Mouse (Mus musculus) cerebellum, adult 11 months (tissue): ENCODE data around the gene Olfr1053.
"Not testable (repeated sequence)": the region's sequence is repeated elsewhere in the genome, so short reads cannot be mapped to it uniquely, and the experiment has no call there.

ENCODE experiments used
- DNase-seq: peaks from one replicate; pipeline ENCODE4 v3.0.0; 2022

Gene Olfr1053

GRCm38 (mm10) chr2:86315184-86315583 lies at the start of gene Olfr1053:
TSS of gene Olfr1053 (minus strand) at chr2:86315284.
- DNase-seq: no peak

GRCm38 (mm10) chr2:86362369-86362768 lies 47.3 kb upstream of the Olfr1053 start, which contains the start of gene Olfr1056:
TSS of gene Olfr1056 (minus strand) at chr2:86362469.
- DNase-seq: no peak

- not testable (repeated sequence) for DNase-seq
Observed at GRCm38 (mm10) chr2:86351751-86352150, 36.7 kb upstream of the Olfr1053 start.

- DNase-seq: no peak
Observed at GRCm38 (mm10) chr2:86350184-86350583, 35.1 kb upstream of the Olfr1053 start, which contains the start of gene Olfr1055. TSS of gene Olfr1055 (minus strand) at chr2:86350284.

- no peak for DNase-seq
Observed at GRCm38 (mm10) chr2:86335333-86335732, 20.2 kb upstream of the Olfr1053 start, which contains the start of gene Olfr1054. TSS of gene Olfr1054 (minus strand) at chr2:86335433.

- no peak for DNase-seq
Observed at GRCm38 (mm10) chr2:86292155-86292554, 22.9 kb downstream of the Olfr1053 start, which contains the start of gene Olfr1052. TSS of gene Olfr1052 (plus strand) at chr2:86292455.

- DNase-seq: not testable (repeated sequence)
Observed at GRCm38 (mm10) chr2:86278988-86279387, 36.1 kb downstream of the Olfr1053 start, which contains the start of gene Olfr1051. TSS of gene Olfr1051 (minus strand) at chr2:86279088.
